Mouse (Mus musculus) MEL (cell line): Measurements from ENCODE around the gene Babam1. TPM values are rescaled to one million over a fixed set of nuclear protein-coding genes. Genes with fewer than 3 reads are reported as not detected.

Experiments used
- DNase-seq: peaks from one replicate; pipeline ENCODE4 v3.0.0; 2011; ENCODE audit warnings: low read depth, low spot score
- H3K27ac ChIP-seq: 2 replicates; pipeline ENCODE4 v1.5.1; 2012; ENCODE audit warnings: low read depth, mild to moderate bottlenecking, control low read depth, low read length, moderate library complexity; ENCODE audit not compliant: control insufficient read depth
- H3K27me3 ChIP-seq, 2 experiments: fragments of 150-350 bp in 1 of 2; sonication (generic) in 1 of 2; 2 replicates each; pipeline ENCODE4 v1.6.1; 2012; ENCODE audit warnings: low read length in 2 of 2, mild to moderate bottlenecking in 2 of 2, improper control_type of control experiment in 1 of 2, moderate library complexity in 1 of 2; ENCODE audit not compliant: insufficient read depth in 2 of 2, control insufficient read depth in 1 of 2
- H3K36me3 ChIP-seq, 2 experiments: 2 replicates each; pipeline ENCODE4 v1.6.1; 2012 to 2014; ENCODE audit warnings: low read length in 2 of 2, improper control_type of control experiment in 1 of 2, inconsistent platforms in 1 of 2, mild to moderate bottlenecking in 1 of 2; ENCODE audit not compliant: insufficient read depth in 2 of 2, control insufficient read depth in 1 of 2
- H3K4me1 ChIP-seq, 2 experiments: fragments of 150-350 bp in 1 of 2; sonication (generic) in 1 of 2; 2 replicates each; pipeline ENCODE4 v1.6.1; 2012; ENCODE audit warnings: low read length in 2 of 2, improper control_type of control experiment in 1 of 2, mild to moderate bottlenecking in 1 of 2; ENCODE audit not compliant: insufficient read depth in 2 of 2, control insufficient read depth in 1 of 2
- H3K4me3 ChIP-seq, 2 experiments: fragments of 150-350 bp in 1 of 2; sonication (generic) in 1 of 2; 2 replicates each; pipeline ENCODE4 v1.5.1; 2012; ENCODE audit warnings: low read depth in 2 of 2, low read length in 2 of 2, mild to moderate bottlenecking in 2 of 2, moderate library complexity in 2 of 2, control low read depth in 1 of 2, improper control_type of control experiment in 1 of 2; ENCODE audit not compliant: control insufficient read depth in 1 of 2, insufficient read depth in 1 of 2
- H3K79me2 ChIP-seq: 2 replicates; pipeline ENCODE4 v1.6.1; 2012; ENCODE audit warnings: mild to moderate bottlenecking, low read length, moderate library complexity; ENCODE audit not compliant: control insufficient read depth, poor library complexity, insufficient read depth
- H3K9ac ChIP-seq: 2 replicates; pipeline ENCODE4 v1.6.1; 2012; ENCODE audit warnings: low read depth, mild to moderate bottlenecking, control low read depth, low read length, moderate library complexity; ENCODE audit not compliant: control insufficient read depth, poor library complexity, severe bottlenecking
- H3K9me3 ChIP-seq: fragments of 150-350 bp; sonication (generic); replicated peaks from 2 replicates; pipeline ENCODE4 v1.6.1; 2012; ENCODE audit warnings: mild to moderate bottlenecking, low read length, improper control_type of control experiment, moderate library complexity; ENCODE audit not compliant: insufficient read depth
- CHD1 ChIP-seq: IDR thresholded peaks from 2 replicates; pipeline ENCODE4 v1.6.1; 2012; ENCODE audit warnings: low read depth, mild to moderate bottlenecking, inconsistent platforms, low read length, improper control_type of control experiment
- CHD2 ChIP-seq: IDR thresholded peaks from 2 replicates; pipeline ENCODE4 v1.6.1; 2011; ENCODE audit warnings: low read length, improper control_type of control experiment
- E2F4 ChIP-seq: IDR thresholded peaks from 2 replicates; pipeline ENCODE4 v1.6.1; 2011; ENCODE audit warnings: low read depth, low read length, improper control_type of control experiment, borderline replicate concordance
- ELF1 ChIP-seq: IDR thresholded peaks from 2 replicates; pipeline ENCODE4 v1.6.1; 2014; ENCODE audit warnings: low read depth, mild to moderate bottlenecking, inconsistent platforms, low read length, improper control_type of control experiment, moderate library complexity
- EP300 ChIP-seq, 2 experiments: IDR thresholded peaks; 2 replicates each; pipeline ENCODE4 v1.6.1; 2011; ENCODE audit warnings: improper control_type of control experiment in 2 of 2, low read length in 2 of 2, low read depth in 1 of 2, mild to moderate bottlenecking in 1 of 2
- ETS1 ChIP-seq: IDR thresholded peaks from 2 replicates; pipeline ENCODE4 v1.6.1; 2012; ENCODE audit warnings: low read depth, mild to moderate bottlenecking, inconsistent platforms, low read length, improper control_type of control experiment, moderate library complexity
- GABPA ChIP-seq: IDR thresholded peaks from 2 replicates; pipeline ENCODE4 v1.6.1; 2012; ENCODE audit warnings: low read depth, mild to moderate bottlenecking, inconsistent platforms, low read length, improper control_type of control experiment, moderate library complexity
- HCFC1 ChIP-seq: IDR thresholded peaks from 2 replicates; pipeline ENCODE4 v1.6.1; 2012; ENCODE audit warnings: low read depth, mild to moderate bottlenecking, inconsistent platforms, low read length, improper control_type of control experiment, moderate library complexity
- JUND ChIP-seq: IDR thresholded peaks from 2 replicates; pipeline ENCODE4 v1.6.1; 2011; ENCODE audit warnings: low read depth, mild to moderate bottlenecking, improper control_type of control experiment, low read length
- MEF2A ChIP-seq: IDR thresholded peaks from 2 replicates; pipeline ENCODE4 v1.6.1; 2014; ENCODE audit warnings: low read depth, mild to moderate bottlenecking, inconsistent platforms, low read length, improper control_type of control experiment; ENCODE audit not compliant: poor library complexity, insufficient replicate concordance, severe bottlenecking; ENCODE audit errors: extremely low read depth
- MXI1 ChIP-seq: IDR thresholded peaks from 2 replicates; pipeline ENCODE4 v1.6.1; 2011; ENCODE audit warnings: mild to moderate bottlenecking, low read depth, low read length, improper control_type of control experiment
- NELFE ChIP-seq: IDR thresholded peaks from 2 replicates; pipeline ENCODE4 v1.6.1; 2011; ENCODE audit warnings: low read depth, low read length, improper control_type of control experiment
- NRF1 ChIP-seq: IDR thresholded peaks from 2 replicates; pipeline ENCODE4 v1.6.1; 2014; ENCODE audit warnings: low read depth, mild to moderate bottlenecking, inconsistent platforms, low read length, improper control_type of control experiment, moderate library complexity; ENCODE audit not compliant: poor library complexity, insufficient read depth, severe bottlenecking
- POLR2A ChIP-seq, 2 experiments: IDR thresholded peaks; 2 replicates each; pipeline ENCODE4 v1.6.1; 2011 to 2012; ENCODE audit warnings: low read length in 2 of 2, mild to moderate bottlenecking in 2 of 2, control low read depth in 1 of 2, improper control_type of control experiment in 1 of 2, low read depth in 1 of 2, moderate library complexity in 1 of 2; ENCODE audit not compliant: control insufficient read depth in 1 of 2, insufficient read depth in 1 of 2, poor library complexity in 1 of 2
- POLR2AphosphoS2 ChIP-seq: IDR thresholded peaks from 2 replicates; pipeline ENCODE4 v1.6.1; 2011; ENCODE audit warnings: low read length, improper control_type of control experiment
- RCOR1 ChIP-seq: IDR thresholded peaks from 2 replicates; pipeline ENCODE4 v1.6.1; 2012; ENCODE audit warnings: low read depth, mild to moderate bottlenecking, inconsistent platforms, low read length, improper control_type of control experiment
- TAL1 ChIP-seq: IDR thresholded peaks from 2 replicates; pipeline ENCODE4 v1.6.1; 2012; ENCODE audit warnings: mild to moderate bottlenecking, inconsistent platforms, low read length, moderate library complexity, mixed read lengths
- TCF12 ChIP-seq: IDR thresholded peaks from 2 replicates; pipeline ENCODE4 v1.6.1; 2014; ENCODE audit warnings: low read depth, mild to moderate bottlenecking, inconsistent platforms, low read length, improper control_type of control experiment, moderate library complexity
- UBTF ChIP-seq: IDR thresholded peaks from 2 replicates; pipeline ENCODE4 v1.6.1; 2012; ENCODE audit warnings: low read depth, mild to moderate bottlenecking, inconsistent platforms, low read length, improper control_type of control experiment, moderate library complexity, borderline replicate concordance; ENCODE audit not compliant: insufficient read depth
- USF2 ChIP-seq, 2 experiments: IDR thresholded peaks; 2 replicates each; pipeline ENCODE4 v1.6.1; 2011 to 2012; ENCODE audit warnings: improper control_type of control experiment in 2 of 2, low read length in 2 of 2, borderline replicate concordance in 1 of 2, inconsistent platforms in 1 of 2, low read depth in 1 of 2, mild to moderate bottlenecking in 1 of 2; ENCODE audit not compliant: insufficient read depth in 1 of 2
- ZMIZ1 ChIP-seq: IDR thresholded peaks from 2 replicates; pipeline ENCODE4 v1.6.1; 2012; ENCODE audit warnings: low read depth, mild to moderate bottlenecking, inconsistent platforms, low read length, improper control_type of control experiment, moderate library complexity
- ZNF384 ChIP-seq: IDR thresholded peaks from 2 replicates; pipeline ENCODE4 v1.6.1; 2012; ENCODE audit warnings: low read depth, mild to moderate bottlenecking, inconsistent platforms, low read length, improper control_type of control experiment
- polyA plus RNA-seq, 2 experiments: library from polyadenylated mRNA; stranded (reverse) in 1 of 2; unstranded in 1 of 2; fragments of >175 nt in 1 of 2; fragments of >200 nt in 1 of 2; gene quantifications; 2 replicates each; pipeline versions ENCODE4 v1.2.1 to v1.2.4; 2012; ENCODE audit warnings: low replicate concordance in 2 of 2, low read depth in 1 of 2; ENCODE audit not compliant: insufficient read length in 2 of 2, insufficient read depth in 1 of 2, missing spikeins in 1 of 2
- total RNA-seq: library from RNA; depleted of rRNA; stranded (reverse); fragments of 300-350 nt; gene quantifications from 2 replicates; pipeline ENCODE4 v1.2.3, GENCODE M21; 2012

The Babam1 gene
- total and polyA plus RNA-seq, 3 experiments = 54.5 to 132 TPM; not detected in 1

GRCm38 (mm10) chr8:71397701-71398100, 1.0 kb downstream of the Babam1 start:
- Histone ChIP-seq H3K27me3 (no peaks in the 10 kb centered on the region), H3K36me3 (peaks cover 0 to 8% of the 10 kb centered on the region in 2 experiments; a peak in 2 of 4 replicates), H3K4me1 (peaks cover 0 to 7% of the 10 kb centered on the region in 2 experiments; a peak in 2 of 4 replicates), H3K9me3 (no peaks in the 10 kb centered on the region), H3K79me2 (peaks cover 4% of the 10 kb centered on the region; the same call in 1 of the 2 replicates), H3K27ac (no peak overlapping the region), H3K9ac (no peak overlapping the region), H3K4me3 (peak overlapping the region in 1 of 2 experiments; percentile 81; a peak in 2 of 4 replicates)
- no peak for DNase-seq
- no peak for TF ChIP-seq USF2 (IDR thresholded peaks at IDR 0.05; ENCODE audit: borderline replicate concordance in 1 of 2, insufficient read depth in 1 of 2, low read depth in 1 of 2, low read length in 2 of 2)
- no peak for TF ChIP-seq UBTF
- no peak for TF ChIP-seq MXI1
- TF ChIP-seq POLR2AphosphoS2 = no peak
- TF ChIP-seq JUND = no peak
- no peak for TF ChIP-seq CHD2
- TF ChIP-seq MEF2A = no peak
- TF ChIP-seq CHD1 = no peak
- no peak for TF ChIP-seq NELFE
- TF ChIP-seq ZNF384 = no peak
- TF ChIP-seq ZMIZ1 = no peak
- no peak for TF ChIP-seq ETS1
- TF ChIP-seq NRF1 = no peak
- TF ChIP-seq GABPA = no peak
- no peak for TF ChIP-seq RCOR1
- no peak for TF ChIP-seq ELF1
- TF ChIP-seq EP300 (IDR thresholded peaks at IDR 0.05; ENCODE audit: low read depth in 1 of 2, low read length in 2 of 2) = no peak
- no peak for TF ChIP-seq TAL1
- TF ChIP-seq TCF12 = no peak
- TF ChIP-seq HCFC1 = no peak

- H3K4me1 ChIP-seq = peaks cover 0 to 13% of the 10 kb centered on the region in 2 experiments; a peak in 2 of 4 replicates
- H3K9me3 ChIP-seq = no peaks in the 10 kb centered on the region
- H3K4me3 ChIP-seq = no peak overlapping the region
- H3K36me3 ChIP-seq = peaks cover 0 to 11% of the 10 kb centered on the region in 2 experiments; a peak in 2 of 4 replicates
- no peaks in the 10 kb centered on the region for H3K27me3 ChIP-seq
- H3K79me2 ChIP-seq = peaks cover 16% of the 10 kb centered on the region
- H3K9ac ChIP-seq = no peak overlapping the region
- TF ChIP-seq POLR2A (IDR thresholded peaks at IDR 0.05; ENCODE audit: control insufficient read depth in 1 of 2, insufficient read depth in 1 of 2, low read depth in 1 of 2, low read length in 2 of 2, poor library complexity in 1 of 2) (0 out of 4 replicates have a peak, but pooled peaks of 1 of the 2 experiments have one; percentile 19), E2F4 (no peak)
- TF ChIP-seq, all 39 proteins: peak for 1
- DNase-seq = no peak
- no peak overlapping the region for H3K27ac ChIP-seq
These were observed 4.2 kb downstream of the Babam1 start for GRCm38 (mm10) chr8:71400826-71401225.
